Mouse (Mus musculus): Measurements from ENCODE around the gene 1700040F15Rik. TPM values are rescaled to one million over a fixed set of nuclear protein-coding genes. Genes with fewer than 3 reads are reported as not detected.
"Not testable (repeated sequence)": the region's sequence is repeated elsewhere in the genome, so short reads cannot be mapped to it uniquely, and the experiment has no call there.

The 1700040F15Rik gene
- not detected for total RNA-seq (2021)
- long read RNA-seq, result 0 reads

GRCm38 (mm10) chrY:61101947-61102346, at the start of gene 1700040F15Rik:
Gene 1700040F15Rik, plus strand, starts transcription at chrY:61102247.
- DNase-seq (ENCODE audit: low spot score in 2 of 2), result not testable (repeated sequence)

All from layer of hippocampus, adult 18-20 months (tissue).